Mouse (Mus musculus) spleen, adult 10 weeks (tissue): ENCODE data around the gene Tmem246. TPM values are rescaled to one million over a fixed set of nuclear protein-coding genes. Genes with fewer than 3 reads are reported as not detected.

Source experiments
- polyA plus RNA-seq: library from polyadenylated mRNA; stranded (reverse); fragments of 350-450 nt; fragmentation: Illumina TruSeq; extraction: RNeasy Lipid Tissue Mini Kit (QIAGEN cat#74804); gene quantifications from one replicate; pipeline ENCODE4 v1.2.3, GENCODE M21; 2015; ENCODE audit warnings: low replicate concordance; ENCODE audit not compliant: insufficient read depth

Tmem246 gene
- polyA plus RNA-seq: 1.7 TPM

GRCm38 (mm10) chr4:49597183-49598100 lies at the start of gene Tmem246:
Gene Tmem246 (minus strand): TSS chr4:49597876.

GRCm38 (mm10) chr4:49631319-49632138 lies 33.9 kb upstream of the Tmem246 start, which contains the start of gene Rnf20:
Gene Rnf20 (plus strand): TSS chr4:49632006.

GRCm38 (mm10) chr4:49549383-49549782 lies 48.3 kb downstream of the Tmem246 start, which contains the start of gene Aldob:
Gene Aldob (minus strand): TSS chr4:49549546.

Other genes starting within 250 kb of the Tmem246 start
- not detected for gene Acnat2, start 189.7 kb downstream of the Tmem246 start, polyA plus RNA-seq
- not detected for gene Acnat1, start 124.0 kb downstream of the Tmem246 start, polyA plus RNA-seq
- 0.19 TPM for gene Baat, start 91.3 kb downstream of the Tmem246 start, polyA plus RNA-seq
- gene Mrpl50, start 76.8 kb downstream of the Tmem246 start, polyA plus RNA-seq: 33.0 TPM
- gene Zfp189, start 76.7 kb downstream of the Tmem246 start, polyA plus RNA-seq: 7.5 TPM
- gene Aldob, start 48.3 kb downstream of the Tmem246 start, polyA plus RNA-seq: 0.15 TPM
- gene Rnf20, start 34.1 kb upstream of the Tmem246 start, polyA plus RNA-seq: 116 TPM
- gene Ppp3r2, start 84.1 kb upstream of the Tmem246 start, polyA plus RNA-seq: not detected
- not detected for gene Grin3a, start 247.9 kb upstream of the Tmem246 start, polyA plus RNA-seq